Mouse (Mus musculus): ENCODE measurements around the gene Suclg2. TPM values are rescaled to one million over a fixed set of nuclear protein-coding genes. Genes with fewer than 3 reads are reported as not detected.

The Suclg2 gene
- total and polyA plus RNA-seq, 2 experiments from 2014 or later = 16.0 to 16.1 TPM

- Histone ChIP-seq H3K4me3 (ENCODE audit: low read depth, low read length) (no peak overlapping the region), H3K27ac (ENCODE audit: low read depth, low read length) (no peak overlapping the region), H3K9me3 (ENCODE audit: low read length) (no peaks in the 10 kb centered on the region), H3K4me1 (ENCODE audit: insufficient read depth) (no peaks in the 10 kb centered on the region), H3K36me3 (ENCODE audit: insufficient read depth) (no peaks in the 10 kb centered on the region), H3K4me2 (ENCODE audit: low read depth) (no peak overlapping the region), H3K9ac (no peak overlapping the region), H3K27me3 (ENCODE audit: insufficient read depth, low read length) (no peaks in the 10 kb centered on the region)
- no peak for ATAC-seq
- no peak for TF ChIP-seq CTCF (IDR thresholded peaks at IDR 0.05; ENCODE audit: low read depth)
- 84% methylated on average over 2 of the region's 2 CpGs for WGBS
- no peak for DNase-seq
These were observed 272.4 kb downstream of the Suclg2 start for GRCm38 (mm10) chr6:95446151-95446550.

GRCm38 (mm10) chr6:95445036-95445435, 273.6 kb downstream of the Suclg2 start:
- no peak overlapping the region for H3K9ac ChIP-seq
- no peak overlapping the region for H3K27ac ChIP-seq (ENCODE audit: low read depth, low read length)
- H3K4me1 ChIP-seq (ENCODE audit: insufficient read depth) = no peaks in the 10 kb centered on the region
- TF ChIP-seq CTCF (IDR thresholded peaks at IDR 0.05; ENCODE audit: low read depth) = no peak
- no peak for ATAC-seq
- H3K36me3 ChIP-seq (ENCODE audit: insufficient read depth) = no peaks in the 10 kb centered on the region
- 66% methylated on average over 4 of the region's 4 CpGs for WGBS
- H3K4me2 ChIP-seq (ENCODE audit: low read depth) = no peak overlapping the region
- 0 out of 2 replicates have a peak, but pooled peaks cover 4% of the 10 kb centered on the region for H3K9me3 ChIP-seq (ENCODE audit: low read length)
- no peak for DNase-seq
- H3K27me3 ChIP-seq (ENCODE audit: insufficient read depth, low read length) = no peaks in the 10 kb centered on the region
- no peak overlapping the region for H3K4me3 ChIP-seq (ENCODE audit: low read depth, low read length)
